Mouse (Mus musculus) liver, adult 2 months (tissue): Measurements from ENCODE around the gene Icam2.

ENCODE experiments used
- CTCF ChIP-seq: fragments of 200-500 bp; IDR thresholded peaks from 2 replicates; pipeline ENCODE4 v1.5.1; 2011; ENCODE audit warnings: low read depth, low read length, control low read depth
- POLR2A ChIP-seq: fragments of 200-500 bp; IDR thresholded peaks from 2 replicates; pipeline ENCODE4 v1.6.1; 2011; ENCODE audit warnings: low read length, control low read depth; ENCODE audit not compliant: insufficient read depth; ENCODE audit errors: extremely low read depth

GRCm38 (mm10) chr11:106398481-106398880 lies 10.6 kb upstream of the Icam2 start:
- TF ChIP-seq CTCF (no peak), POLR2A (no peak)
